Mouse (Mus musculus) kidney, postnatal 0 days (tissue): ENCODE data around the gene Hoxa7. TPM values are rescaled to one million over a fixed set of nuclear protein-coding genes. Genes with fewer than 3 reads are reported as not detected.

Experiments used
- ATAC-seq: fragments of 200-750 bp; cut with Nextera tagmentation; replicated peaks from 2 replicates; pipeline ENCODE4 v1.8.0; 2017; ENCODE audit warnings: low read depth, moderate number of reproducible peaks, moderate TSS enrichment, moderate library complexity; ENCODE audit not compliant: low FRiP score
- DNase-seq: peaks from one replicate; pipeline ENCODE4 v3.0.0-alpha.2; 2016; ENCODE audit warnings: low spot score
- H3K27ac ChIP-seq: fragments of 300-500 bp; sonication (generic); 2 replicates; pipeline ENCODE4 v1.5.1; 2014; ENCODE audit warnings: mild to moderate bottlenecking
- H3K27me3 ChIP-seq: fragments of 300-500 bp; sonication (generic); 2 replicates; pipeline ENCODE4 v1.6.1; 2014; ENCODE audit warnings: low read length, mixed read lengths; ENCODE audit not compliant: insufficient read depth
- H3K36me3 ChIP-seq: fragments of 300-500 bp; sonication (generic); 2 replicates; pipeline ENCODE4 v1.6.1; 2014; ENCODE audit warnings: low read length, mixed read lengths; ENCODE audit not compliant: insufficient read depth
- H3K4me1 ChIP-seq: fragments of 300-500 bp; sonication (generic); replicated peaks from 2 replicates; pipeline ENCODE4 v1.6.1; 2014; ENCODE audit warnings: antibody characterized with exemption, low read length, mixed read lengths; ENCODE audit not compliant: insufficient read depth
- H3K4me2 ChIP-seq: fragments of 300-500 bp; sonication (generic); 2 replicates; pipeline ENCODE4 v1.6.1; 2014; ENCODE audit warnings: mild to moderate bottlenecking, low read length, moderate library complexity, mixed read lengths
- H3K4me3 ChIP-seq: fragments of 300-500 bp; sonication (generic); replicated peaks from 2 replicates; pipeline ENCODE4 v1.5.1; 2014; ENCODE audit warnings: low read depth, low read length
- H3K9ac ChIP-seq: fragments of 300-500 bp; sonication (generic); 2 replicates; pipeline ENCODE4 v1.6.1; 2014; ENCODE audit warnings: low read depth, low read length
- H3K9me3 ChIP-seq: fragments of 300-500 bp; sonication (generic); replicated peaks from 2 replicates; pipeline ENCODE4 v1.6.1; 2016; ENCODE audit warnings: low read length, inconsistent platforms, mixed read lengths
- CTCF ChIP-seq: IDR thresholded peaks from 2 replicates; pipeline ENCODE4 v1.5.1; 2016; ENCODE audit warnings: antibody characterized with exemption, low read depth, mild to moderate bottlenecking, moderate library complexity
- WGBS: fragments of 180-500 bp; shearing (Covaris S2); extraction: QIAGEN DNeasy Blood & Tissue Kit; methylation state at CpG from one replicate; pipeline ENCODE4 v1.1.7; 2014; 5-methylcytosine and 5-hydroxymethylcytosine counted together
- polyA plus RNA-seq: library from polyadenylated mRNA; unstranded; fragments of >200 nt; fragmentation: Nextera tagmentation; extraction: Ambion mirVana; gene quantifications from 2 replicates; pipeline ENCODE4 v1.2.1, GENCODE M21; 2015

Hoxa7 gene
- polyA plus RNA-seq, 1 experiment from 2014 or later: 29.7 TPM

DNA sequence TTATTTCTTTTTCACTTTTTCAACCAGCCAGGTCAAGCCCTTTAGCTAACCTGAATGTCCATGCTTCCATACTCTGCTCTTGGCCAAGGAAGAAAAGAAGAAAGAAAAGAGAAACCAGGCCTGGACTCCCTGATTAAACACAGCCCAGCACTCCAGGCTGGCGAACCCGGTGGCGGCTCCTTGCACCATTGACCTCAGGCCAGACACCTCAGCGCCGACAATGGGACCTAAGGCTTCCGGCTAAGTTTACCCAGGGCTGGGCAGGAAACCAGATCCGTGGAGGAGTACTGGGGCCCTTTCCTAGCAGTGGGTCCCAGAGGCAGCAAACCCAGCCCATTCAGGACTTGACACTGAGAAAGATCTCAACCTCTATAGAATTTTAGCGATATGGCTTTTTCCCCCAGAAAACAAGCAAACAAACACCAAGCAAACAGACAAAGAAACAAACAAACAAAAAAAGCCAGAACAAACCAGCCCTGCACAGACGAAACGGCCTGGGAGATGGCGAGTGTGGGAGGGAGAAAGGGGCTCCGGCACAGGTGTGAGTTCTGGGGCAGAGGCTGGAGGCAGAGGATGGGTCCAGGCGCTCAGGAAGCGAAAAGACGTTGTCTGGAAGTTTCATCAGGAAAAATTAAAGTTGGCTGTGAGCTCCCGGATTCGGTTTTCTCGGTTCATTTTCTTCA, 10.4 kb upstream of the Hoxa7 start:
- WGBS: under 1% methylated on average over 18 of the region's 18 CpGs
- TF ChIP-seq CTCF: no peak
- Histone ChIP-seq H3K9me3 (no peaks in the 10 kb centered on the region), H3K4me1 (peaks cover 5% of the 10 kb centered on the region; the same call in 1 of the 2 replicates), H3K4me3 (peak overlapping the region; percentile 85), H3K27ac (peak overlapping the region; percentile 97), H3K36me3 (no peaks in the 10 kb centered on the region; the same call in 1 of the 2 replicates), H3K9ac (peak overlapping the region; percentile 98), H3K4me2 (peak overlapping the region; percentile 92), H3K27me3 (no peaks in the 10 kb centered on the region)
- peak; percentile 84 for DNase-seq
- ATAC-seq: no peak

DNA sequence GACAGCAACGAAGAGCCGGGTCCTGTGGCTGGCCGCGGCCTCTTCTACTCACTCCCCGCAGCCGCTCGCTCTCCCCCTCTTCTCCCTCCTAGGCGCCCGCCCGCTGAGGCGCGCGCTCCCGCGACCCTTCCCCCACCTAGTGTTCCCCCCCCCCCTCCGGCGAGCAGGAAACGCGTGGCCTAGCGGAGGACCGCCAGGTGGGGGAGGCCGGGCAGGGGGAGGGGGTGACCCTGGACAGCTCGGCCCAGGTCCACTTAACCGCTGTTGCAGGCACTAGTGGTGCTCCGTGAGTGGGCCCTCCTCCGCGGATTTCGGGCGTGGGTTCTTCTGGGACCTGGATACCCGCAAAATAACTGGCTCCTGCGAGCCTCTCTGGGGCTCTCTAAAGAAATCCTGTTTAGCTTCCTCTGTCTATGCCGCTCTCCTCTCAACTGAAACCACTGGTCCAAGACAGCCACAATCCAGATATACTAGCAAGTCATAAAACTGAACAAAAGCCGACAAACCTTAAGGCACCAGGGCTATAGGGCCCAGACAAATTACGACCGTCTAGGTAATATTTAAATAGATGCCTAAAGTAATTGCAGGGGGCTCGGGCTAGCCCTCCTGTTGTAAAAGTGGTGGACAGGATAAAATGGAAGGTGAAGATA, 9.0 kb upstream of the Hoxa7 start, which contains the start of gene Hoxa9:
Hoxa9 (minus strand) TSS at position 574 of the 650 bp plus-strand sequence.
- peak; percentile 89 for DNase-seq
- Histone ChIP-seq H3K4me1 (peaks cover 8% of the 10 kb centered on the region; the same call in 1 of the 2 replicates), H3K4me3 (peak within 1 kb of the TSS; percentile 85), H3K9me3 (no peaks in the 10 kb centered on the region), H3K36me3 (no peaks in the 10 kb centered on the region; the same call in 1 of the 2 replicates), H3K27me3 (no peaks in the 10 kb centered on the region), H3K27ac (peak within 1 kb of the TSS; percentile 97), H3K9ac (peak within 1 kb of the TSS; percentile 98), H3K4me2 (peak within 1 kb of the TSS; percentile 92)
- under 1% methylated on average over 14 of the region's 36 CpGs for WGBS
- no peak for TF ChIP-seq CTCF
- ATAC-seq: peak; percentile 42

DNA sequence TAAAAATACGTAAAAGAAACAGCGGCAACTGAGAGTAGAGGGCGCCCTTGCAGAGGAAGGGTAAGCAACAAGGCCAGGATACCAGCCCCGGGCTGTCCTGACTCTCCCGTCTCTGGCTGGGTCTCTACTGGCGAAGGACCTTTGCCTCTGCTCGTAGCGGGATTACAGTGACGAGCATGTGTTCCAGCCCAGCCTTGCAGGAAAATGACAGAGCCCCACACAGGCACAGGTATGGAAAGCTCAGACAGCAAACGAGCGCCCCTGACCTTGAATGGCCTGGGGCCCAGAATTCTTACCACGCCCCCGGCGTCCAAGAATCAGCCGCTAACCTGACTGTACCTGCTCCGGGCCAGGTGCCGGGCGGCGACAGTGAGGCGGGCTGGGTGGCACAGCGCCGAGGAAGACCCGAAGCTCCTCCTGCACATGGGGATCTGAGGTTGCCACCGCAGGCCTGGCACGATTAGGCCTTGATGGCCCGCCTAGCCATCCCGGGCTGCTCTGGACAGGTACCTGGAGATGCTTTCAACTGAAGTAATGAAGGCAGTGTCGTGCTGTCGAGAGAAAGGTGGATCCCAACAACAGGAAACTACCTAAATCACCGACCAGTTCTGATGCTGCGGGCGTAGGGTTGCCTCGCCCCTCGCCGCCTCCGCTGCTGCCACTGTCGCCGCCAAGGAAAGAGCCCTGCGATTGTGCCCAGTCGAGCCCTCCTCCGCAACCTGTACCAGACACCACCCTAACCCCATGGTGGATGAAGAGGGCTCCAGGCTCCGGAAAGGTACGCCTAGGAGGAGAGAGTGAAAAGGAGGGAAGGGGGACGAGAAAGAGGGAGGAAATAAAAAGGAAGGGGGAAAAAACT, 8.1 kb upstream of the Hoxa7 start:
- under 1% methylated on average over 43 of the region's 44 CpGs for WGBS
- no peak for DNase-seq
- Histone ChIP-seq H3K27me3 (no peaks in the 10 kb centered on the region), H3K4me3 (peak overlapping the region; percentile 85), H3K27ac (peak overlapping the region; percentile 97), H3K36me3 (no peaks in the 10 kb centered on the region; the same call in 1 of the 2 replicates), H3K4me1 (peaks cover 8% of the 10 kb centered on the region; the same call in 1 of the 2 replicates), H3K9me3 (no peaks in the 10 kb centered on the region), H3K4me2 (peak overlapping the region; percentile 89), H3K9ac (peak overlapping the region; percentile 93)
- ATAC-seq: peak; percentile 2
- no peak; the same call in 1 of the 2 replicates for TF ChIP-seq CTCF

GRCm38 (mm10) chr6:52228475-52229465, 7.1 kb upstream of the Hoxa7 start:
- no peak for DNase-seq
- peaks cover 8% of the 10 kb centered on the region; the same call in 1 of the 2 replicates for H3K4me1 ChIP-seq

More at GRCm38 (mm10) chr6:52228475-52229465, 7.1 kb upstream of the Hoxa7 start:
- H3K4me2 ChIP-seq: peak overlapping the region; percentile 89
- no peak; the same call in 1 of the 2 replicates for TF ChIP-seq CTCF
- H3K9ac ChIP-seq: peak overlapping the region; percentile 93
- H3K36me3 ChIP-seq: peaks cover 6% of the 10 kb centered on the region; the same call in 1 of the 2 replicates
- no peaks in the 10 kb centered on the region for H3K27me3 ChIP-seq
- H3K27ac ChIP-seq: peak overlapping the region; percentile 97
- ATAC-seq: no peak
- H3K9me3 ChIP-seq: no peaks in the 10 kb centered on the region
- H3K4me3 ChIP-seq: peak overlapping the region; percentile 85
- WGBS: 1% methylated on average over 38 of the region's 38 CpGs
